Mouse (Mus musculus) olfactory bulb, adult 2 months (tissue): ENCODE data around the gene Prelid3b.

ENCODE experiments used
- CTCF ChIP-seq: fragments of 200-500 bp; IDR thresholded peaks from 2 replicates; pipeline ENCODE4 v1.5.1; 2012; ENCODE audit warnings: low read depth, mild to moderate bottlenecking, low read length, moderate library complexity; ENCODE audit not compliant: insufficient read depth
- POLR2A ChIP-seq: fragments of 200-500 bp; IDR thresholded peaks from 2 replicates; pipeline ENCODE4 v1.6.1; 2012; ENCODE audit warnings: mild to moderate bottlenecking, low read depth, low read length, moderate library complexity; ENCODE audit not compliant: insufficient read depth

DNA sequence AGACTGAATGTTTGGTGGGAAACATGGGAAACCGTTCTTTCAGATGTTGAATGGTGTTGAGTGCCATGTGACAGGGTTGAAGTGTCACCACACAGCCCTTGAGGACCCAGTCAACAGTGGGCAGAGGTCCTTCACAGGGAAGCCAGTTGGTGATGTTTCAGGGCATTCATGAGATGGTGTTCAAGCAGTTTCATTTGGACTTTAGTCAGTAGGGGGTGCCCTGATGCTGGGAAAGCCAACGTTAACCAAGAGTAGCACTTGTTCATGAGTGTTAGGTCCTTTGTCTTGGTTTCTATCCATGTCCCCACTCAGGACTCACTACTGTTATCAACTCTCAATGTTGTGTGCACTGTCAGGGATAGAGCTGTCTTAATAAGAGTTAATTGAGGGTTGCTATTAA, 20.0 kb upstream of the Prelid3b start:
- TF ChIP-seq POLR2A = no peak
- TF ChIP-seq CTCF = no peak
